Mouse (Mus musculus) spleen, adult 2 months (tissue): ENCODE results near the gene Rps6kl1.

ENCODE experiments used
- CTCF ChIP-seq: fragments of 200-500 bp; IDR thresholded peaks from 2 replicates; pipeline ENCODE4 v1.5.1; 2011; ENCODE audit warnings: mild to moderate bottlenecking, inconsistent platforms; ENCODE audit not compliant: insufficient read depth, insufficient read length, insufficient replicate concordance; ENCODE audit errors: extremely low read depth
- POLR2A ChIP-seq: fragments of 200-500 bp; IDR thresholded peaks from 2 replicates; pipeline ENCODE4 v1.6.1; 2011; ENCODE audit warnings: low read depth, low read length, inconsistent platforms

DNA sequence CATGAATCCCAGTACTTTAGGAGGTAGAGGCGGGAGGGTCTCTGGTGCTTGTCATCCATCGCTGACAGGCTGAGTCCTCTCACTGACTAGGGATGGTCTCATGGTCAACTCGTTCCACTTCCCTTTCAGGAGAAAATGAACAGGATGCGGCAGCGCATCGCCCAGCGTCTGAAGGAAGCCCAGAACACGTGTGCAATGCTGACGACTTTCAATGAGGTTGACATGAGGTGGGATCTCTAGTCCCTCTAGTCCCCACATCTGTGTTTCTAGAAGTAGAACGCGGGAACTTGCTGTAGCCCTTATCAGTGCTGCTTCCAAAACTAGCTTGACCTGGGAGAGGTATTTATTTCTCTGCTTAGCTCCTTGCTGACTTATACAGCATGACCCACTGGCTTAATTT is 27.4 kb downstream of the Rps6kl1 start:
- no peak for TF ChIP-seq POLR2A
- TF ChIP-seq CTCF: no peak
